Mouse (Mus musculus) MEL-GATA-1-ER (cell line): ENCODE results near the gene Stbd1.

ENCODE experiments used
- DNase-seq: peaks from one replicate; pipeline ENCODE4 v3.0.0-alpha.2; 2012; ENCODE audit warnings: low read depth; ENCODE audit errors: extremely low read depth

The Stbd1 gene

GRCm38 (mm10) chr5:92635891-92636290 lies 33.0 kb downstream of the Stbd1 start:
- DNase-seq: no peak

GRCm38 (mm10) chr5:92640861-92641260 lies 38.0 kb downstream of the Stbd1 start:
- no peak for DNase-seq
